Mouse (Mus musculus) layer of hippocampus, adult 18-20 months (tissue): ENCODE measurements around the gene Retreg1. TPM values are rescaled to one million over a fixed set of nuclear protein-coding genes. Genes with fewer than 3 reads are reported as not detected.

Experiments used
- DNase-seq, 2 experiments: peaks; one replicate each; pipeline ENCODE4 v3.0.0; 2022; ENCODE audit warnings: low spot score in 2 of 2
- total RNA-seq, 2 experiments: library from RNA; stranded (reverse); gene quantifications; 2 replicates each; pipeline ENCODE4 v1.2.3; 2021

Gene Retreg1
- total RNA-seq, 2 experiments from 2014 or later: 33.9 to 34.5 TPM

DNA sequence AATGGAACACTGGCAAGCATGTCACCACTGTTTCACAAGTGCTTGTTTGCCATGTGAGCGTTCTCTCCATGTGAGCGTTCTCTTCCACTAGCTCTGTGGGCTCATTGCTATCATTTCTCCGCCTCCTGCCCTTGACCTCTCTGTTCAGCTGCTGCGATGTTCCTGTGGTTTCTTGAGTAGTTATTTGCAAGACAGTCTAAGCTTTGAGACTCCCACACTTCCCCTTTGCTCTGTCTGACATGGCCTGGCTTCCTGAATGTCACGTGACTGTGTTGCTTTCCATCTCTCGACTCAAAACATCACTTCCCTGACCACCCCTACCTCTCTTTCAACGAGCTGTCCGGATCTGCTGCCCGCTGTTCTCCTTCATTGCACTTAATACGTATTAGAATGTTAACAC is 14.5 kb upstream of the Retreg1 start:
- DNase-seq: no peak

DNA sequence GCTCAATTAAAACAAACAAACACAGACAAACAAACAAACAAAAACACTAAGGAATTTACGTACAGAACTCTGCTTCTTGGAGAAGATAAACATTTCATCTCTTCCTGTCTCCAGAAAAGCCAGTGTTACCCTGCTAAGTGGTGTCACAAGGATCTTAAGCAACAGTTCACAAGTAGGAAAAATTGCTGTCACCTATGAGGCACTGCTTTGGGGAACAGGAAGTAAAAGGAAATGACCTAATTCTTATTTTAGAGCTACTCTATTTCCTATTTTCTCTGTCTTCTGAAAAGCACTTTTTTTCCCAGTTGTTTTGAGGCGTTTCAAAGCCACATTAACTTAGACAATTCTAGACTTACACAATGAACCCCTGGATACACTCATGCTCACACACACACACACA is 12.6 kb upstream of the Retreg1 start:
- no peak for DNase-seq

DNA sequence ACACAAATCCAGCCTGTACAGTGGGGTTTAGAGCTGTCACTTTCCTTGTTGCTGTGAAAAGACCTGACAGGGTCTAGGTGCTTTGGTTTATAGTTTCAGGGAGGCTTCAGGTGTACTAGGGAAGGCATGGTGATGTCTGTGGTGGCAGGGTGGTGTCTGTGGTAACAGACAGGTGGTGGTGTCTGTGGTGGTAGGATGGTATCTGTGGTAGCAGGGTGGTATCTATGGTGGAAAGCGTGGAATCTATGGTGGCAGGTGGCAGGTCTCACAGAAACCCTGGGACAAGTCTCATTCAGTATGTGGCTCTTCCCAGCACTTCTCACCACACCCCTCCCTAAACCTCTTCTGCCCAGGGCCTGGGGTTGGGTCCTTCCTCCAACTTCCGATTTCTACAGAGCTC is 8.7 kb upstream of the Retreg1 start:
- no peak for DNase-seq

DNA sequence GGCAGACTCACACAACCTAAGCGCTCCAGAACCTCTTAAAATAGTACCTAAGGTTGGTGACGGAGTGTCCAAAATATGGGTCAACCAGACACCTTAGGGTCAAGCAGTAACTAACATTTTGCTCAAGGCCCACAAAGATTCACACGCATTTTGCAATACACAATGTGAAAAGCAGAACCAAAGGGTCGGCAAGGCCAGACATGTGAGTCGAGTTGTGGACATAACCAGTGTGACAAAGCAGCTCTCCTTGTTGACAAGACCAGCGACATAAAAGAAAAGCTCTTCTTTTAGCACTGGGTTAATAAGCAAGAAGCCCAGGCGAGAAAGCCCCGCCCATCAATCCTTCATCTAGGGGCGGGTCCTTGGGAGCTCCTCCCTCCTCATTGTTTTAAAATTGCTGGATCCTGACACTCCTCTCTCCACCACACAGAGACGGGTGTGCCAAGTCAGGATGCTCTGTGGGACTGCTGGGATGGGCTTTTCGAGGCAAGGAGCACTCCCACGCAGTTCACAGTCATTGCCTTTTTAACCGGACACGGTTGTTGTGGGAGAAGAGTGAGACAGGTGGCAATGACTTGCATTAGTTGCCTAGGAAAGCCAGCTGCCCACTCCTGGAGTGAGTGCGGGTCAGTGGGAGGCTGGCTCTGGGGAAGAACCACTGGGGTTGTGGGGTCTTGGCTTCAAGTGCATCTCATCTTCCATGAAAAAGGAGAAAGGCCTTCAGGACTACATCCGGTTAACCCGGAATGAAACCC is 7.9 kb upstream of the Retreg1 start:
- no peak for DNase-seq

DNA sequence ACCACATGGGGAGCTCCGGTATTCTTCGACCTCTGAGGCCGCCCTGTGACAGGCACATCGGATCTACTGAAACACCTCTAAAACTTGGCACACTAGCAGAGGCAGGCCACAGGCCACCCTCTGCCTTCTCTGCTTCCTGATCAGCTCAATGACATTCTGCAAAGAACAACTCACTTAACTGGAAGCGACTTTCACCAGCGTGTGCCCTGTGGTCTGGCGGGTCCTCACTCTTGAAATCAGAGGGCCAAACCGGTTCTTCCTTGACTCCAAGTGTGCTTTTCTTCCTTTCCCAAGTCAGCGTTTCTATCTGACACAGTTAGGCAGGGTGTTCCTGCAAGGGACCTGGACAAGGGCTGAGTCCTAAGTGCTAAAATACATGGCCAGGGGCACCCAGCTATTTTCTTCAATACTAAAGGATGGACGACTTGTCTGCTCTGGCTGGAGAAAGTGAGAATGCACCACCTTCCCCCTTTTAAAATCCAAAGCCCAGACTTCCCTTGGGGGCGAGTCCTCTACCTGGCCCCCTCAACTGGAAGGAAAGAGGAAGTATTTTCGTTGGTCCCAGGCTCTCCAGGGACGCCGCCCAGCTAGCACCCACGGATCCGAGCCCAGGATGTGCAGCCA is 406 bp upstream of the Retreg1 start:
- DNase-seq: no peak

DNA sequence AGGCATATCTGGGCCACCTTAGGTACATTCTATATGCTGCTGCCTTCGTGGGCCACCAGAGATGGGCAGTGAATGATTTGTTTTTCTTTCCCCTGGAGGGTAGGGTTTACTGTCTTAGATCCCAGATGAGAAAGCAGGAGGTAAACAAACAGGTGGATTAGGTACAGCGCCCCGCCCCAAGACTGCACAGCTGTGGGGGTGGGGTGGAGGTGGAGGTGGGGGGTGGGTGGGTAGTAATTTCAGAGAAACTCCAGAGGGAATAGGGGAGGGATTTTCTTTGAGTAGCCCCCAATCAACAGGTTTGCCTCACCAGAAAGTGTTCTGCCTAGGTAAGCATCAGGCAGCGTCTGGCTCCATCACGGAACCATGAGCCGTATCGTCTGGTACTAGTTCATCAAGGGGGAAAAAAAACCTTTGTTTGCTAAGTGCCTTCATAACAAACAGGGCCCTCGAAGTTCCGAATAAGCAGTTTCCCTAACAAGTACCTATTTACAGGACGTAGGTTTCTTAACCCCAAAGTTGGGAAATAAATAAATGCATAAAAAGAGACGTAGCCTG is 1.1 kb downstream of the Retreg1 start:
- no peak for DNase-seq

DNA sequence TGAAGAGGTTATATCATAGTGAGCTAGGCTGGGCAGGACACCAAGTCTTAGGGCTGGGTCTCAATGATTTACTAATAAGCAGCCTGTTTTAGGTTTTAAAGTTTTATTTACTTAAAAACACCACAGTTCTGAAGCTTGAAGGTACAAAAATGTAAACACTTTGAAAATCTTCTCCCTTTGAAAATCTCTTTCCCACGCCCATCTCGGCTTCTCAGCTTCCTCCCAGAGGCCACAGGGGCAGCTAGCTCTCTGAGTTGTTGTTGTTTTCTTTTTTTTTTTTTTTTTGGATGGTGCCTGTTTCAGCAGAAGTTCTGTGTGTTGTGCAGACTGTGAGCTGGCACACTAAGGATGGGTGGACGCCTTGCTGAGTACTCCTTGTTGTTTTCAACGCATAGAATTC is 1.8 kb downstream of the Retreg1 start:
- no peak for DNase-seq

DNA sequence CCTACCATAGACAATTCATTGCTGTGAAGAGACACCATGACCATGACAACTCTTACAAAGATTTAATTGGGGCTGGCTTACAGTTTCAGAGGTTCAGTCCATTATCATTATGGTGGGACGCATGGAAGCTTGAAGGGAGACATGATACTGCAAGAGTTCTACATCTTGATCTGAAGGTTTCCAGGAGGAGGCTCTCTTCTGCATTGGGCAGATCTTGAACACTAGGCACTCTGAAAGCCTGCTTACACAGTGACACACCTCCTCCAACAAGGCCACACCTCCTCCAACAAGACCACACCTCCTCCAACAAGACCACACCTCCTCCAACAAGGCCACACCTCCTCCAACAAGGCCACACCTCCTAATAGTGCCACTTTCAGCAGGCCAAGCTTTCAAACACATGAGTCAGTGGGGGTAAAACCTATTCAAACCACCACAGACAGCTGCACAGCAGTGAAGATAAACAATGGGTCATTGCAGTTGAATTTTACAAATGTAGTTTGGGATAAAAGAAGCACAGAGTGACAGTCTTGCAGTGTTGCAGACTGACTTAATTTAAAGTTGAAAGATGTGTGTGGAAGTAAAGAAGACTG is 4.7 kb downstream of the Retreg1 start:
- DNase-seq: no peak

DNA sequence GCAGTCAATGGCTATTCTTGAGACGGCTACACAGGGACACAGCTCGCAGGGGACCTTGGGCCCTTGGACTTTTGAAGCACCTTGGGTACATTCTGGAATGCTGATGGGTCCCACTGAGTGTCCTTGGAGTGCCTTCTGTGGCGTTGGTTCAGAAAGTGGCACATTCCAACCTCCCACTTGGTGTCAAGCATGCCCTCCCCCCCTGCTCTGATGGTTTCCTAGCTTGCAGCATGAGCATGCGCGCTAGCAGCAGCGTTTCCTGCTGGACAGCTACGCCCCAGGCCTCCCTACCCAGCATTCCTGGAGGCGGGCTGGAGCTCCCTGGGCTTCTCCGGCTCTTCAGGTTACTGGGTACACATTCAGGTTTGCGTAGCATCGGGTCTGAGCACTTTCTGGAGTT is 7.6 kb downstream of the Retreg1 start:
- no peak for DNase-seq

DNA sequence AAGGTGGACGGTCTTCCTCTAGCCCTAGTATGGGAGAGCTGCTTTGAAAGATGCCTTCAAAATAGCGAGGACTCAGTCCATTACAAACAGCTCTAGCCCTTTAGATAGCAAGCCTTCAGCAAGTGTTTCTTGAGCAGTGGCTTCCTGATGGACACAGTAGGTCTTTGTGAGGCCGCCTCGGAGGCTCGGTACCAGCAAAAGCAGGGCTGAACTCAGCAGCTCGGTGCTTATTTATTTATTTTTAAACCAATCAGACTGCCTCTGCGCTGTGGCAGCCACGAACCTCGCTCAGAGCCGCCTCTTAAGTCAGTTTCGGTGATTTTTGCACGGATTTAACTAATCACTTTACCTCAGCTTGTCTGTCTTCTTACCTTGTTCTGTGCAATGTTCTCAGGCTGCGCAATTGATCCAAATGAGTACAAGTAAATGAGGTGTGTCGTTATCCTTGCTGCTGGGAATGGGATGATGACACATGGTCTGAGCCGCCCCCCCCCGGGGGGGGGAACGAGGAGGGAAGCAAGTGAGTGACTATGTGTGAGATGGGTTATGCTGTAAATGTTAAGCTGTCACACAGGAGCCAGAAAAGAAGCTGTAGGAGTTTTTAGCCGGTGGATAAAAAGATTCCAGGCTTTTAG is 11.4 kb downstream of the Retreg1 start:
- no peak for DNase-seq

DNA sequence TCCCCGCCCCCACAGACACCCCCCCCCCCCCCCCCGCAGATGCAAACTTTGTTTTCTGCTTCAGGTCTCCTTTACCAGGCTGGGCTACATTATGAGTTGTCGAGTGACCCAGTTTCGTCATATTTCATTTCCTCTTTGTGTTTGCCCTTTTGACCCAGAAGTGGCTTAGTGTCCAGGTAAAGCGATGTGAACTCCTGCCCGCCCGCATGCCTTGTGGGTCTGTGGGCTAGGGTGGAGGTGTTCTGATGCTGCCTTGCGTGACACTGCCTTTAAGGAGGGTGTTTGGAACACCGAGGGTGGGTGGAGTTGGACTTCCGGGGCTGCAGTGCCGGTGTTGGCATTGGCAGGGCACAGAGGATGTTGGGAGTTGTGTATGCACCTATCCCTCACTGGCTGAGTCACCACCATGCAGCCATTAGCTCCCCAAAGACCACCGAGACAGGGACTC is 15.7 kb downstream of the Retreg1 start:
- DNase-seq: no peak

DNA sequence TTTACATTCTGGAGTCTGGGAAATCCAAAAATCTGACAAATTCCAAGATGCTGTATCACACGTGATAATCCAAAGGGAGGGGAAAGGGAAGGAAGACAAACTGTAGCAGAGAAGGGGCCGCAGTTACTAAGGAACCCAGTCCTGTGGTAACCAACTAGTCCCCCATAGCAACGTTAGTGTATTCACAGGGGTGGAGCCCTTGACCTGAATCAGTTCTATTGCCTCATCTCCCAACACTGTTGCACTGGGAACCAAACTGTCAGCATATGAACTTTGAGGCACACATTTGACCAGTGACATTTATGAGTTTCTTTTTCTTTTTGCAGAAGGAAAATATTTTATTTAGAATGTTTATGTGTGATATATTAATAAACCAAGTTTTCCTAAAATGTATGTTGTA is 16.5 kb downstream of the Retreg1 start:
- no peak for DNase-seq

DNA sequence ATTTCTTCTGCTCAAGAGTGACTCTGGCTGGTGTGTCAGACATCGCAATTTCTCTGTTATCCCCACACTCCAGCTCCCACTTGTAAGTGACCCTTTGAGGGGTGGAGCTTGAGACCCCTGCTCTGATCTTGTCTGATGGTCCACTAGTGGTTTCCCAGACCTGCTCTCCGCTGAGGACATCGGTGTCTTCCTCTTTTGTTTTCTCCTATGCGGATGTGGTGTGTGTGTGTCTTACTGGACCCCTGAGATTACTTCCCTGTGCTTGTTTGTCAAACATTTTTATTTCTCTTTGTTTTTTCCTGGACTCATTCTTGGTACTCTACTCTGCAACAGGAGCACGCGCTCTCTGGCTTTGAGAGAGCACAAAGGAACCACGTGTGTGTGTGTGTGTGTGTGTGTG is 18.9 kb downstream of the Retreg1 start:
- DNase-seq: no peak

DNA sequence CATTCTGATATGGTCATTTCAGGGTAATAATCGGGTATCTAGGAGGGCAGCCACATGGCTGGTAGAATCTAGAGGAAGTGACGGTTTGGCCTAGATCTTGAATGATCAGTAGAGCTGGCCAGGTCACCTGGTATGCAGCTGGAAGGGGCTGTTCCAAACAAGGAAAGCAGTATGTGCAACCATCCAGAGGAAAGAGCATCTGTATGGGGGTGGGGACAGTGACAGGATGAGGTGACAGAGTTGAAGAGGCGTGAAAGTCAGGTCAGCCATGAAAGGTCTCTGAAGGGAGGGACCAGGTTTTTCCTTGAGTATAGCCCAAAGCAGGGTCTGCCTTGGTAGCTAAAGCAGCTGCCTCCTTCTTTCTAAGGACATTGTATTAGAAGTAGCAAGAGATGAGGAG is 22.6 kb downstream of the Retreg1 start:
- no peak for DNase-seq

DNA sequence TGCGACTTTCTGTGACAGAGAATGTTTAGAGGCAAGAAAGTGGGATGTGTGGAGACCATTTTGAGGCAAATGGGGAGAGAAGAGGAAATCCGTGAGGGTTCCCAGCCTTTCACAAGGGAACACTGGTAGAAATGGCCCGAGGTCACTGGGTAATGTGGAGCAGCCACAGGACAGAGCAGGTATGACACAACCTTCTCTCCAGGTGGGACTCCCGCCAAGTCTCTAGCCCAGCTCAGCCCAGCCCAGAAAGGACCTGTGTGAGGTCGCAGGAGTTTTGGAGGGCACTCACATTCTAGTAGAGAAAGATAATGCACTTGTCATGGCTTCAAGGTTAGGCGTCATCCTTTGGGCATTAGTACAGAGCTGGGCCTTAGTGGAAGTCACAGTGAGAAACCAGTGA is 23.1 kb downstream of the Retreg1 start:
- DNase-seq: no peak

DNA sequence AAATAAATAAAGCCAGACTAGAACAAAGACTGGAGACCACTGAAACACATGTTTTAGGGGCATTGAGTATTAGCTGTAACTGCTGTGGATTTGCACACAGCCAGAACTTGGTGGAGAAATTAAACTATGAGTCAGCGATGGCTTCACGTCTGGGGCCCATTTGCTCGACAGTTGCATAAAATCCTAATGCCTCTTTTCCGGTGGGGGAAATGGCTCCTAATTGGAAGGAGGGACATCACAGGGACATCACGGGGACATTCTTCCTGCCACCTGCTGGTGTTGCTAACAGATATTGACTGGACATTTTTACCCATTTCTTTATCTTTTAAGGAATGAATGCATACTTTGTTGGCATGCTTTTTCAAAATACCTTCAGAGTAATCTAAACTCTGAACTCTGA is 26.1 kb downstream of the Retreg1 start:
- no peak for DNase-seq

DNA sequence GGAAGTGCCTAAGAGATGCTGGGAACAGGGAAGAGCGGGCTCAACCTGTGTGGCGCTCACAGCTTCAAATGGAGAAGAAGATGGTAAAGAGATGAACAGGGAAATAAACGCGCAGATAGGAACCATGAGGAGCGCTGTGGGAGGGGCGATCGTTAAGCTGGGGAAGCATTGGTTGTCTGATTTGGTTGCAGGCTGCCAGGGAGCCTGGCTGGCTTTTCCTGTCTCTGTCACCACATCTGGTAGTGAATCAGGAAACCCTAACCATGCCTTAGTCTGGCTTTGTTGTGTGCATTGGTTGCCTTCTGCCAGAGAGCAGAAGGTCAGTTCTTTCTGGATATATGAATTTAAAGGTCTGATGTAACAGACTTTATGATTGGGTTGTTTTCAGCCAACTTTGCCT is 28.5 kb downstream of the Retreg1 start:
- no peak for DNase-seq

DNA sequence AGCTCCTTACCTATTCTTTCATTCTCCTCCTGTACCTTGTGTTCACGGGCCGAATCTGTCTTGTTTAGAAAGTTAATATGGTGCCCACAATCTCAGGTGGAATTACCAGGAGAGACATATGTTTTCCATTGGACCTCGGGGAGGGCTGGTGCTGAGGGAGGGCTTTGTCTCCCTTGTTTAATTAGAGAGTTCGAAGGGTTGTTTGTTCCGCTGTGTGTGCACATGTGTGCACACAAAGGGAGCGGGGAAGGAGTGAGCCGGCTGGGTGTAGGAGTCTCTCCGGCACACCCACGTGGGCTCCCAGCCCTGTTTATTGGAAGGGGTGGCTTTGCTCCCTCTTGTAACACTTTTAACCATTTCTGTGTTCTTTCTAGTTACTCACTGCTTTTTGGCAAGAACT is 29.1 kb downstream of the Retreg1 start:
- DNase-seq: peak in 1 of 2 experiments; percentile 38

DNA sequence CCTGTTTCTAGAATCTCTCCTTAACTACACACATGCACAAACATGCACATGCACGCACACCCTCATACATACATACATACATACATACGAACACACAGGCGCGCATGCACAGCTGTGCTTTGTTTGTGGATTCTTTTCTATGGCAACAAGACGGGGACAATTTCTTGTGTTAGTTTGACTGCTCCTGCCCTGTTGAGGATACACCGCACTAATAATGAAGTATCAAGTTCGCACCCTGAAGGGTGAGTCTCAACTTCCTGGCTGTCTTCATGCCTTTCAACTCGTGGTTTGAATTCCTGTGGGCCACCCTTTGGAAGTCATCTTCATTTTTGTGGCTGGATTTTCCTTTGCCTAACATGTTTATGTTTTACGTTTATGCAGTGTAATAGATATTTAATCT is 29.7 kb downstream of the Retreg1 start:
- DNase-seq: no peak

DNA sequence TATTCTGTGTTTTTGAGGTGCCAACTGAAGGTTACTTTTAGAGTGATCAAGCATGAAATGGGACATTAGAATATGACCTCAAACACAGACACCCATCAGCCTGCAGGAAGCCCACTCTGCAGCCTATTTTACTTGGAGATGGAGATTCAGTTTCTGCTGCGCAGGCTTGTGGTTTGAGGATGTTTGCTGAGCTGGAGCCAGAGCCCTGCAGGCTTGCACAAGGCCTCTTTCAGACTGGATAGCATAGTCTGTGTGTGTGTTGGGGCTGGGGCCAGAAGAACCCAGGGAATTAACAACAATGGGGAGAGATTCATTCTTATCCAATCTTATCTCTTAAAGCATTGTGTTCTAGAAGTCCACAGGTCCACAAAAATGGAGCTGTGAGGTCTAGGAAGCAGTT is 30.6 kb downstream of the Retreg1 start:
- DNase-seq: no peak

DNA sequence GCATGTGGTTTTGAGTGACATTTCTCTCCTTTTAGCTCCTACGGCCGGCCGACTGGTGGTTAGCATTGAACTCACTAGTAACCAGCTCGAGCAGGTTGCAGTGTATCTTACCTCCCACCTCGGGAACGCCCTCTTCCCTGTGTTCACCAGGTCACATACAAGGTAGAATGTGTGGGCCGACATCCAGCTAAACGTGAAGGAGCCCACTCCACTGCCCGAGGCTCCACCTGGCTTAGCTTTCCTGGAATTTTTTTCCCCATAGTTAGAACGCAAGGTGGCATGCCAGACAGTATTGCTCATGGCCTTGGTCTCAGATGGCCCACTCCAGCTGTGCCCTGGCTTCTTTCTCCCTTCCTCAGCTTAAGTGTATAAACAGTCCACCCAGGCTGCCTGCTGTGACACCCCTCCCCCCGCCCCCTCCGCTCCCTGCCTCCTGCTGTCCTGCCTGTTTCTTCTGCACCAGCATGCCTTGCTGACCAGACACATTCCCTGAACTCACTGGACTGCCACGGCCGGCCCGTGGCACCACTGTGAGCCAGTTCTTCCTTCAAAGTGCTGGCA is 33.7 kb downstream of the Retreg1 start:
- no peak for DNase-seq

DNA sequence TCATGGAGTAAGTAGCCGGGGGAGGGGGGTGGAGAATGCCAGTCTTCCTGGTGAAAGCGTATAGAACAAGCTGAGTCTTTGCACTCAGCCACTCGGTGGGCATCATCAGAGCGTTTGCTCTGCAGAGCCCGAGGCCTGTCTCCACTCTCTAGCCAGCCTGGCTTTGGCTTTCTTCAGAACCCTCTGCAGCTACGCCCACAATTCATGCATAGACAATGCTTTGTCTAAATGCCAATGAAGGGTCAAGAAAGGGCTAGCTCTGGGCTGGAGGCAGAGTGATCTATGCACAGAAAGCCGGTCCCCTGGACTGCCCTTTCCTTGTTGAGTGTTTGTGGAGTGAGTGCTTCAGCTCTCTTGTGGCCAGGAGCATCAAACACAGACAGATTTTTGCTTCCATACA is 34.8 kb downstream of the Retreg1 start:
- no peak for DNase-seq
